Mouse (Mus musculus): Measurements from ENCODE around the gene Slc25a38.
A peak's percentile ranks its signal among the peaks of the same experiment; 100 is the strongest.

Gene Slc25a38

DNA sequence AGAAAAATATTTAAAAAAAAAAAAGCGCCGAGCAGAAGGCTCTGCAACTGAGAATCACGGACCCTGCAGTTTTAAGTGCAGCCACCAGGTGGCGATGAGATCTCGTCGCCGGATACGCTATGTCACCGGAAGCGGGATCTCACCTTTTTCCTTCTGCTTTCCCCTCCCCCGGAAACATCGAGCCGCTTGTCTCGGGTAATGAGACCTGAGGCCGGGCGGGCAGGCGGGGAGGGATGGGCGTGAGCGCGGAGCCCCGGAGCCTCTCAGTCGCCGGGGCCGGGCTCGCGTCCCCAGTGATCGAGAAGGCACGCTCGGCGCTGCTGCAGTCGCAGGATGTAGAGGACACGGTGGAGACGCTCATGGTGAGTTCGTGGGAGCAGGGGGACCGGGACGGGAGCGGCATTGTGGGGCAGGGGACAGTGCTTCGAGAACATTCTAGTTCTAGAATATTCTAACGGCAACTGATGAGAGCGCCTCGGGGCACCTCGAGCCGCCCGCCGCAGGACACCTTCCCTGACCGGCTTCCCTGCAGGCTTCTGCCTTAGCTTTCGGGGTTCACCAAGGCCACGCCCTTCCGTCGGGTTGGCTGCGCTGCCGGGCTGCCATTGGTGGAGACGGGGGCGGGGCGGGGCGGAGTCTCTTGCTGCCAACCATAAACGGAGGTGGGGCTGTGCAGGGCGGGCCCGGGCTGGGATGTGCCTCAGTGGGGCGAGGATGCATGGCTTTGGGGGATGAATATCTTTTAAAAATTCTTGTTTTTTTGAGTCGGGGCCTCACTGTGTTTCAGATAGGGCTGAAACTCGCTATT is at the start of gene Slc25a38:
Slc25a38 (plus strand) TSS at position 164 of the 808 bp plus-strand sequence.
- DNase-seq, result peak; percentile 98

GRCm38 (mm10) chr9:120064317-120064716 is 45.9 kb upstream of the Slc25a38 start:
- no peak for DNase-seq

GRCm38 (mm10) chr9:120067609-120068008 is 42.6 kb upstream of the Slc25a38 start:
- no peak for DNase-seq

DNA sequence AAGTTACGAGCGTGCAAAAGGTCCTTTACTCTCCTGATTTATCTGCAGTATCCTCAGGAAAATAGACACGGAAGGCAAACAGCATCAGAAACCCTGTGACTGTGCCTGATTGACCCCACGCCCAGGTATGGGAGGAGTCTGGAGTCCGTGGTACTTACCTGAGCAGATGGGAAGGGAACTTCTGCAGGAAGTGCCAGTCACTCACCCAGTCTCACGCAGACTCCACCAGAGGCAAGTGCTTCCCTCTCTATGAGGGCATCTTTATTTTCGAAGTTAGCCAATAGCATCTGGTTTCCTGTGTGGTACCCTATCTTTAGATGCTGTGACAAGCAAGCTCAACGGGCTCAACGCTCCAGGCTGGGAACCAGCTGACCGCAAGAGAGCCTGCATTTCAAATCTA is 42.1 kb upstream of the Slc25a38 start:
- DNase-seq, result no peak

GRCm38 (mm10) chr9:120069779-120070178 is 40.4 kb upstream of the Slc25a38 start, which contains the start of gene Cx3cr1:
Cx3cr1 (minus strand) TSS chr9:120069879.
- DNase-seq, result no peak

GRCm38 (mm10) chr9:120071251-120071650 is 38.9 kb upstream of the Slc25a38 start:
- DNase-seq, result peak; percentile 13

DNA sequence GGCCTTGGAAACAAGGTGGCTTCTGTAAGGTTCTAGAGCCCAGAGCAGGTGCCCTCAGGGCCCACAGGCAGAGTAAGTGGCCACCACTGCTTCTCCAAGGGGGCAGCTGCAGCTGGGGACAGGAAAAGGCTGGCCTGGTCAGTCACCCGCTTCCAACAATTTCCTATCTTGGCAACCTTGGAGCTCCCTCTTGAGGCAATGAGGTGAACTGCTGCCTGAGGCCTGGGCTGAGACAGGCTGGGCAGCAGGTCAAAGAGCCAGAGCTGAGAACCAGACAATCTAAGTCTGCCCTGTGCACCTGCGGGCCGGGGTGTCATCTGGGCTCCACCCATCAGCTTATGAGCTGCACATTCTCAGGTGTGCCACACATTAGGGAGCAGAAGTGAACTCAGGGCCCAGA is 37.0 kb upstream of the Slc25a38 start:
- DNase-seq, result peak; percentile 87

DNA sequence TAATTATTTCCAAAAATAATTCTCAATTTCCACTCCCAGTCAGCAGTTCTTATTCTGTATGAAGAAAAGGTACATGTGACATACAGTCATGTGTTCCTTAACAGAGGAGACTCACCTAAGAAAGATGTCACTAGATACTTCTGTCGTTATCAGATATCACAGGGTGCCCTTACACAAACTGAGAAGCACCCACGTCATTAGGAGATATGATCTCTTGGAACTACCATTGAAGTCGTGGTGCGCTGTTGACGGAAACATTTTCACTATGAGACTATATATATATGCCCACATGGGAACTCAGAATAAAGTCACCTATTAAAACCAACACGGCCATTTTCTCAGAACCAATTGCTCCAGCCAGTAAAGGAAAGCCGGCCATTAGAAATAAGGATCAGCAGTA is 35.7 kb upstream of the Slc25a38 start:
- no peak for DNase-seq

GRCm38 (mm10) chr9:120078241-120078640 is 31.9 kb upstream of the Slc25a38 start:
- DNase-seq, result no peak

GRCm38 (mm10) chr9:120079901-120080300 is 30.3 kb upstream of the Slc25a38 start:
- DNase-seq, result no peak

- DNase-seq, result peak; percentile 24
Observed at GRCm38 (mm10) chr9:120080546-120081108, 29.5 kb upstream of the Slc25a38 start.

DNA sequence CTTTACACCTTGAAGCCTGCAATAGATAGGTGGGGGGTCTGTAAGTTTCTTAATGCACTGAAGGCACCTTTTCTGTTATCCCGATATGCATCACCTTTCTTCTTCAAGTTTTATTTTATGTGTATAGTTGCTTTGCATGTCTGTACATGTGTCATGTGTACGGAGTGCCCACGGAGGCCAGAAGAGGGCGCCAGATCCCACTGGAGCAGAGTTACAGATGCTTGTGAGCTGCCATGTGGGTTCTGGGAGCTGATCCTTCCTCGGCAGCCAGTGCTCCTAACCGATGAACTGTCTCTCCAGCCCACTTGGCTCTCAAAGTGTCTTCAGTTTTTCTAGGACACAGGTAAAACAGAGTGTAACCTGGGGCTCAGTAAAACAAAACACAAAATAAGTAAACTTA is 28.9 kb upstream of the Slc25a38 start:
- no peak for DNase-seq

DNA sequence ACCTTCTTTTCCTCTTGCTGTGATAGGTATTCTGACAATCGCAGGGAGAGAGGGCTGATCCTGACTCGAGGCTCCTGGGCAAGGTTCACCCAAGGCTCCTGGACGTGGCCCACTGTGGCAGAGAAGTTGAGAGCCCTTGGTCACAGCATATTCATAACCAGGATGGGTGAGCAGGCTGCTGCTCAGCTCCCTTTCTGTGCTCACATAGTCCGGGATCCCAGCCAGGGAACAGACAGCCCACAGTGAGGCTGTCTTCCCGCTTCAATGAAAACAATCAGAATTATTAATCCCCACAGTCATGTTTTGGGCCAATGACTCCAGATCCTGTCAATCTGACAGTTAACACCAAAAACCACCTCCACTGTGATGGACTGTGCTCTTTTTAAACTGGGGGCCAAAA is 28.2 kb upstream of the Slc25a38 start:
- no peak for DNase-seq

DNA sequence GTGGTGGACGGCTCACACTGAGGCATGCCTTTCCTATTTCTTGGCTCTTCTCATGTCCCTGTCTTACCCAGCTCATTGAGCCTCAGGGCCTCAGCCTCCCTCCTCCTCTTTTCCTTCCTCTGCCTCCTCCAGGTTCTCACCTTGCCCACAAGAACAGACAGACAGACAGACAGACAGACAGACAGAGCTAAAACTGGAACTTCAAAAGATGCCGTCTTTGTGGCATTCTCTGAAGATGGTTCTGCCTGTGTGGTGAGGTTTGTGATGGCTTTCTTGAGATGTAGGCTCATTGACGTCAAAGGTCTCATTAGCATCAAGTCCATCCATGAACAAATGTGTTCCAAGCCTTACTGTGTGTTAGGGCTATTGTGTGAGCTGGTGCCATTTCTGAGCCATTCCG is 27.5 kb upstream of the Slc25a38 start:
- no peak for DNase-seq

- no peak for DNase-seq
Observed at GRCm38 (mm10) chr9:120083158-120083894, 26.8 kb upstream of the Slc25a38 start.

GRCm38 (mm10) chr9:120084406-120084805 is 25.8 kb upstream of the Slc25a38 start:
- DNase-seq, result no peak

- no peak for DNase-seq
Observed at GRCm38 (mm10) chr9:120089125-120089524, 21.0 kb upstream of the Slc25a38 start.

DNA sequence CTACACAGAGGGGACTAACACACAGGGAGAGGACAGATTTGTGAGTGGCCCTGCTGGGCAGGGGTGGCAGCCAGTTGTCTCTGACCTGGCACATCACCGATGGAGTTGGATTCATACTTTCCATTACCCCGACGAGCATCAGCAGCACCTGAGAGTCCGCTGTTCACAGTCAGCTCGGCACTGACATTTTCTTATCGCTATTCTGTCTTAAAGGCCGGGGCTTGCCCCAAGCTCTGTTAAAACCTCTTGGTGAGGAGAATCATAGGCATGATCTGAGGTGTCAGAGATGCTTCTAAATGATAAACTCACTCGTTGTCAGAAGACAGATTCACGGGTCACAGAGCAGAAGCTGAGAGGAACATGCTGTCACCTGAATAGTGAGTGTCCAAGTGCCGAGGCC is 19.1 kb upstream of the Slc25a38 start:
- no peak for DNase-seq

DNA sequence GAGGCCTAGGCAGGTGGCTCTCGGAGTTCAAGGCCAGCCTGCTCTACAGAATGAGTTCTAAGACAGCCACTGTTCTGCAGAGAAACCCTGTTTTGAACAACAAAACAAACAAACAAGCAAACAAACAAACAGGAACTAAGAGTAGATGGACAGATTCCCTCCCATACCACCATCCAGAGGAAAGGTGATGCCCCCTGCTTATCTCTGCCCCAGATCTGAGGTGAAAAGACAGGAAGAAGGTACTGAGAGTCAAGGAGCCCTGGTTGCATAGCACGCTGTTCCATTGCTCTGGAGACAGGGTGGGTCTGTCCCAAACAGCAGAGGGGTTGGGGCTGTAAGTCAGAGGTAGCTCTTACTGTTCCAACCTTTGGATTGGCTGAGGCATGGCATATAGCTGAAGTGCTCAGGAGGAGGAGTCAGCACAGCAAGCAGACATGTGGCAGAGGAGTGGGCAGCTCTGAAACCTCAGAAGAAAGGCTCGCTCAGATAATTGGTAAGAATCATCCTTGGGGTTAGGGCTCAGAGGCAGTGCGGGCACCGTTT is 18.4 kb upstream of the Slc25a38 start, which contains the start of gene Ccr8:
Ccr8 (plus strand) TSS at position 419 of the 543 bp plus-strand sequence.
- no peak for DNase-seq

- no peak for DNase-seq
Observed at GRCm38 (mm10) chr9:120093701-120094100, 16.5 kb upstream of the Slc25a38 start.

- DNase-seq, result no peak
Observed at GRCm38 (mm10) chr9:120095886-120096285, 14.3 kb upstream of the Slc25a38 start.

- peak; percentile 76 for DNase-seq
Observed at GRCm38 (mm10) chr9:120098682-120099081, 11.5 kb upstream of the Slc25a38 start.

DNA sequence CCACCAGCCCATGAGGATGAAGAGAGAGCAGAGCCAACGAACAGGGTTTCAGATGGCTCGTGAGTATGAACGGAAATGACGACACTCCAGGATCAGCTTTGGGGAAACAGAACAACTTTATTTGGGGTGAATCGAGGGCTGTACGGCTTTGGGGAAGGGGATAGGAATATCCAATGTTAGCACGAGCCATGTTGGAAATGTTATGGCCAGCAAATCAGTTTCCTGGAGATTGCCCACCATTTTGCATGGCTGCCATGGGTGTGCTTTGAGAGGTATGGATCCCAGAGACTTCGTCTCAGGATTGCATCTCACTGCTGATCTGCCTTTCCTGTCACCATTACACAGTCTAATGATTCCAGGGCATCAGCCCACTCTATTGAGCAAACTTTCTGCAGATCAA is 10.9 kb upstream of the Slc25a38 start:
- DNase-seq, result no peak

Data from lung, postnatal 10 days (tissue).